Mouse (Mus musculus) myocyte (in vitro differentiated cells): ENCODE measurements around the gene Gjc1. TPM values are rescaled to one million over a fixed set of nuclear protein-coding genes. Genes with fewer than 3 reads are reported as not detected.

Experiments
- H3K27me3 ChIP-seq: one replicate; pipeline ENCODE4 v1.6.1; 2011; ENCODE audit not compliant: control insufficient read depth, insufficient read depth, insufficient read length
- H3K36me3 ChIP-seq: one replicate; pipeline ENCODE4 v1.6.1; 2011; ENCODE audit not compliant: control insufficient read depth, insufficient read depth
- H3K4me2 ChIP-seq: one replicate; pipeline ENCODE4 v1.6.1; 2011; ENCODE audit warnings: low read depth, control low read depth
- H3K4me3 ChIP-seq: one replicate; pipeline ENCODE4 v1.5.1; 2011; ENCODE audit warnings: mild to moderate bottlenecking, control low read depth, moderate library complexity
- H3K79me2 ChIP-seq: one replicate; pipeline ENCODE4 v1.6.1; 2011; ENCODE audit not compliant: control insufficient read depth, insufficient read depth
- H3ac ChIP-seq: one replicate; pipeline ENCODE4 v1.6.1; 2011; ENCODE audit not compliant: control insufficient read depth, insufficient read length
- MAX ChIP-seq: IDR thresholded peaks from one replicate; pipeline ENCODE4 v1.6.1; 2011; ENCODE audit warnings: low read depth, mild to moderate bottlenecking, control low read depth
- MYOD1 ChIP-seq, 3 experiments: IDR thresholded peaks; one replicate each; pipeline ENCODE4 v1.6.1; 2011; ENCODE audit warnings: control low read depth in 2 of 3, low read depth in 2 of 3, mild to moderate bottlenecking in 2 of 3, moderate library complexity in 1 of 3; ENCODE audit not compliant: insufficient read length in 2 of 3, control insufficient read depth in 1 of 3
- MYOG ChIP-seq, 3 experiments: IDR thresholded peaks; one replicate each; pipeline ENCODE4 v1.6.1; 2011; ENCODE audit warnings: control low read depth in 2 of 3, low read depth in 2 of 3, mild to moderate bottlenecking in 2 of 3; ENCODE audit not compliant: insufficient read length in 2 of 3, control insufficient read depth in 1 of 3, insufficient read depth in 1 of 3
- POLR2A ChIP-seq: IDR thresholded peaks from one replicate; pipeline ENCODE4 v1.6.1; 2011; ENCODE audit warnings: low read depth, mild to moderate bottlenecking, control low read depth, moderate library complexity; ENCODE audit not compliant: insufficient read length
- REST ChIP-seq: IDR thresholded peaks from one replicate; pipeline ENCODE4 v1.6.1; 2011; ENCODE audit warnings: mild to moderate bottlenecking, control low read depth, moderate library complexity; ENCODE audit not compliant: insufficient read depth, insufficient read length
- SRF ChIP-seq: IDR thresholded peaks from one replicate; pipeline ENCODE4 v1.6.1; 2011; ENCODE audit warnings: low read depth; ENCODE audit not compliant: control insufficient read depth, insufficient read length
- TCF3 ChIP-seq: IDR thresholded peaks from one replicate; pipeline ENCODE4 v1.6.1; 2011; ENCODE audit warnings: low read depth, control low read depth; ENCODE audit not compliant: insufficient read length
- USF1 ChIP-seq: IDR thresholded peaks from one replicate; pipeline ENCODE4 v1.6.1; 2011; ENCODE audit warnings: low read depth, mild to moderate bottlenecking, control low read depth, moderate library complexity
- polyA plus RNA-seq: library from polyadenylated mRNA; unstranded; fragments of >200 nt; fragmentation: generic; extraction: Trizol; gene quantifications from one replicate; pipeline ENCODE4 v1.2.1, GENCODE M21; 2012; ENCODE audit warnings: missing spikeins

Gjc1 gene
- polyA plus RNA-seq, 1 experiment = 10.3 TPM

- no peak overlapping the region for H3K4me2 ChIP-seq
- no peak for TF ChIP-seq SRF
- TF ChIP-seq MYOG (IDR thresholded peaks at IDR 0.05; ENCODE audit: control insufficient read depth in 1 of 3, insufficient read depth in 1 of 3, insufficient read length in 2 of 3, low read depth in 2 of 3) = peak in 1 of 3 experiments; percentile 27
- H3K4me3 ChIP-seq = no peak overlapping the region
- no peaks in the 10 kb centered on the region for H3K36me3 ChIP-seq
- no peak overlapping the region for H3ac ChIP-seq
- H3K27me3 ChIP-seq = no peaks in the 10 kb centered on the region
- H3K79me2 ChIP-seq = no peaks in the 10 kb centered on the region
These were observed 65.7 kb downstream of the Gjc1 start for GRCm38 (mm10) chr11:102753591-102754324.

- no peak overlapping the region for H3K4me3 ChIP-seq
- H3K36me3 ChIP-seq = no peaks in the 10 kb centered on the region
- TF ChIP-seq MAX (no peak), USF1 (no peak), TCF3 (peak; percentile 52), MYOG (IDR thresholded peaks at IDR 0.05; ENCODE audit: control insufficient read depth in 1 of 3, insufficient read depth in 1 of 3, insufficient read length in 2 of 3, low read depth in 2 of 3) (peak in 2 of 3 experiments; percentile 84 to 89), MYOD1 (IDR thresholded peaks at IDR 0.05; ENCODE audit: control insufficient read depth in 1 of 3, insufficient read length in 2 of 3, low read depth in 2 of 3) (peak in 2 of 3 experiments; percentile 79 to 82)
- H3K79me2 ChIP-seq = no peaks in the 10 kb centered on the region
- H3K27me3 ChIP-seq = no peaks in the 10 kb centered on the region
- H3K4me2 ChIP-seq = no peak overlapping the region
- H3ac ChIP-seq = no peak overlapping the region
These were observed 66.5 kb downstream of the Gjc1 start for GRCm38 (mm10) chr11:102752896-102753590.

GRCm38 (mm10) chr11:102749712-102750111 is 69.8 kb downstream of the Gjc1 start:
- Histone ChIP-seq H3K4me2 (no peak overlapping the region), H3K36me3 (no peaks in the 10 kb centered on the region), H3K27me3 (no peaks in the 10 kb centered on the region), H3ac (no peak overlapping the region), H3K79me2 (no peaks in the 10 kb centered on the region), H3K4me3 (no peak overlapping the region)
- TF ChIP-seq REST (no peak), USF1 (no peak), POLR2A (no peak)

Other genes with a start within 250 kb of the Gjc1 start
- gene Gm11627, start 240.2 kb downstream of the Gjc1 start, polyA plus RNA-seq = 1.9 TPM
- gene Fzd2, start 215.3 kb downstream of the Gjc1 start, polyA plus RNA-seq = 66.9 TPM
- 0.01 TPM for gene Meioc, start 156.0 kb downstream of the Gjc1 start, polyA plus RNA-seq
- gene Ccdc43, start 121.9 kb downstream of the Gjc1 start, polyA plus RNA-seq = 26.8 TPM
- gene Adam11, start 58.3 kb downstream of the Gjc1 start, polyA plus RNA-seq = 0.19 TPM
- not detected for gene Higd1b, start 16.1 kb upstream of the Gjc1 start, polyA plus RNA-seq
- 104 TPM for gene Eftud2, start 61.3 kb upstream of the Gjc1 start, polyA plus RNA-seq
- 1.4 TPM for gene Ccdc103, start 61.5 kb upstream of the Gjc1 start, polyA plus RNA-seq
- not detected for gene Fam187a, start 65.5 kb upstream of the Gjc1 start, polyA plus RNA-seq
- 0.16 TPM for gene Gfap, start 81.2 kb upstream of the Gjc1 start, polyA plus RNA-seq
- 18.4 TPM for gene Kif18b, start 105.4 kb upstream of the Gjc1 start, polyA plus RNA-seq
- gene C1ql1, start 127.0 kb upstream of the Gjc1 start, polyA plus RNA-seq = 0.74 TPM
- gene Nmt1, start 208.5 kb upstream of the Gjc1 start, polyA plus RNA-seq = 77.1 TPM
- 199 TPM for gene Dcakd, start 208.6 kb upstream of the Gjc1 start, polyA plus RNA-seq